Mouse (Mus musculus) gonadal fat pad, adult 2 months (tissue): ENCODE results near the gene Maff. TPM values are rescaled to one million over a fixed set of nuclear protein-coding genes. Genes with fewer than 3 reads are reported as not detected.

Source experiments
- DNase-seq: peaks from one replicate; pipeline ENCODE4 v3.0.0-alpha.2; 2012; ENCODE audit warnings: low read depth
- polyA plus RNA-seq: library from polyadenylated mRNA; depleted of rRNA; stranded (reverse); fragments of >200 nt; gene quantifications from 2 replicates; pipeline ENCODE4 v1.2.3, GENCODE M21; 2012; rRNA removed

Gene Maff
- polyA plus RNA-seq, 1 experiment, result 3.7 TPM

DNA sequence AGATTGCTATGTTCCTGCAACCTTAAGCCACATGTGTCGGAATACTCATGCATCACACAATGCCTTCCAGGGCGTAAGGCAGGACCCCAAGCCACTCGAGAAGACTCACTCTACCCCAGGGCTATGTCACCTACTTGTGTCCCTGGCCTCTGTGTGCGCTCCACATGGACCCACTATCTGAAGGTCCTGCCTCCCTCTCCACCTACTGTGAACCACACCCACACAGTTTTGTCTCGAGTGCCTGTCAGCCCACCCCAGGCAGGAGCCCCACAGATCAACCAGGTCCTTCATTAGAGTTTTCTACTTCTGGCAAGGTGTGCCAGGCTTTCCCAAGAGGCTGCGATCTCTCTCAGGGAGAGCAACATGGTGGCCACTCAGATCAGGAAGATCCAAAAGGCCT, 48.9 kb downstream of the Maff start:
- no peak for DNase-seq

- DNase-seq, result no peak
These were observed 50.3 kb downstream of the Maff start for GRCm38 (mm10) chr15:79396736-79397135.

GRCm38 (mm10) chr15:79399231-79400052, 53.0 kb downstream of the Maff start:
- no peak for DNase-seq

GRCm38 (mm10) chr15:79400134-79400974, 53.9 kb downstream of the Maff start:
- no peak for DNase-seq

DNA sequence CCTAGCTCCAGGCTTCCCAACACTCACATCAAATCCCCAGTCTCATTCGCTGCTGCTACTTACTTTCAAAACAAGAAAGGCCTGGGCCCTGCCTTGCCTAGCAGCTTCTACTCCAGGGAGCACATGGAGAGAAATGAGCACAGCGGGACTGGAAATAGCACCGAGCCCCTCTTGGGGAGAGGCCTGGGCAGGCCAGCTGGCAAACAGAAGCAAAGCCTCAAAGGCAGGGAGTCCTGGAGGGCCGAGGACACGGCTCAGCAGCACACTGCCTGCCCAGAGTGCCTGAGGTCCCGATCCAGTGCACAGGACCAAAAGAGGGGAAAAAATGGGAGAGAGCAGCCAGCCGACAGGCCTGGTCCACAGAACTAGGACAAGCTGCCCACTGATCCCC, 54.5 kb downstream of the Maff start:
- DNase-seq, result no peak

DNA sequence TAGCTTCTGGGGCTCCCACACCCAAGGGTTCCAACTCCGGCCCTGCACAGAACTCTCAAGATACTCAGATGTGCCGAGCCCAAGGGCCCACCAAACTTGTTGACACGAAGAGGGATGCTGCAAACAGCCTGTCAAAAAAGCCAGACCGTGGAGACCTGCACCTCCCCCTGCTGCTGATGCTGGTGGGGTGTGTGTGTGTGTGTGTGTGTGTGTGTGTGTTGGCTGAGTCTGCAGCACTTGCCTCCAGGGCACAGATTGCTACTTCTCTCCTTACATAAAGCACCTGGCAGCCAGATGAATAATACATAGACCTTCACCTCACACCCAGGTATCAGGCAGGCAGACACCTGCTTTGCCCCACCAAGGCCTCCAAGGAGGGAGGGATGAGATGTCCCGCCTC, 55.8 kb downstream of the Maff start:
- no peak for DNase-seq

DNA sequence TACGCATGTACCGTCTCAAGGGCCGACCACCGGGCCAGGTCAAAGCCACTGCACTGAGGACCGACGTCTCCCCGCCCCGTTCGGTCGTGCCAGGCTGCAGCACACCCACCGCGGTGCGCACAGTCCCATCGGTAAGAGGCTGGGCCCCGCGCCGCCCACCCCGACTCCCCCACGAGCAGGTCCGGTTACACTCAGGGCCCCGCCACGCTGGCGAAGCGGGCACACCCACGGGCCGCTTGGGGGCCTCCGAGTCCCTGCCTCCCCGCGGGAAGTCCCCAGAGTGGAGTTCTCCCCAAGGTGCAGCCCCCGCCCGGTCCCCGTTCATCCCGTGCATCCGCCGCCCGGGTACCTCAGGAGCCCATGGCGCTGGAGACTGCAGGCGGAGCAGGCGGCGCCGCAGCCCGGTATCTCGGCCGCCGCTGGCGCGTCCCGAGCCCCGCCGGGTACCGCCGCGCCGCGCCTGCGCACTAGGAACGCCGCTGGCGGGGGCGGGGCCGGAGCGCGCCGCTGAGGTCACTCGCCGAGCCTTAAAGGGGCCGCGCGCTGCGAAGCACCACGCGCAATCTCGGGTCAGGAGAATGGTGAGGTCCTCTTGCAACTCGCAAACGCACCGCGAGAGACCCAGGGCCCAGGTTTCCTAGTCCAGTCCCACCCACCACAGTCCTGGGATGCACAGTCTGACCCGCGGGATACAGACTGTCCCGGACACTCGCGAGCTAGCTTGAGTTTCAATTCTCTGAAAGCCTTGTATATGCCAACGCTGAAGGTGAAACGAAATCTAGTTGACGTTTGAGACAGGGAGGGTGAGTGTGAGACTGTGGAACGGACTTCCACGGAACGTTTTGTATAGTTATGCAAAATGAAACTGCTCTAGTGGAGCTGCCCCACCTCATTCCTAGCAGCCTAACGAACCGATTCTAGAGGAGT, 56.7 kb downstream of the Maff start, which contains the start of gene Tmem184b:
Gene Tmem184b (minus strand): TSS at position 734 of the 927 bp plus-strand sequence.
- DNase-seq, result no peak

DNA sequence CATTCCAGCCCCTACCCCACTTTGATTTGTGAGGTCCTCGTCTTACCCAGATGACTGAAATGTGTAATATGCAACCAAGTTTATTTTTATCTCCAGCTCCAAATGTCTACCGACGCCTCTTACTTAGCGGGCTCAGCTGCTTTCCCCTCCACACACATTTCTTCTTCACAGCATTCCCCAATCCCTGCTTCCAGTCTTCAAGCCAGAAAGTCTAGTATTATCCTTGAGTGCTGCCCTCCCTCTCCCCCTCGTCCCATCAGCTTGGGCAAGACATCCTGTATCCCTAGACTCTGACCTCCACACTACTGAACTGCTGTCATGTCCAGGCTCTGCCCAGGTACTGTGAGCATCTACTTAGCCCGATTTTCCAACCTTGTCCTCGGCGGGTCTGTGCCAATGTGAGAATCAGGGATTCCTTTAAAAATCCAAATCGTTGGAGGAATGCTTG, 57.4 kb downstream of the Maff start:
- DNase-seq, result no peak

DNA sequence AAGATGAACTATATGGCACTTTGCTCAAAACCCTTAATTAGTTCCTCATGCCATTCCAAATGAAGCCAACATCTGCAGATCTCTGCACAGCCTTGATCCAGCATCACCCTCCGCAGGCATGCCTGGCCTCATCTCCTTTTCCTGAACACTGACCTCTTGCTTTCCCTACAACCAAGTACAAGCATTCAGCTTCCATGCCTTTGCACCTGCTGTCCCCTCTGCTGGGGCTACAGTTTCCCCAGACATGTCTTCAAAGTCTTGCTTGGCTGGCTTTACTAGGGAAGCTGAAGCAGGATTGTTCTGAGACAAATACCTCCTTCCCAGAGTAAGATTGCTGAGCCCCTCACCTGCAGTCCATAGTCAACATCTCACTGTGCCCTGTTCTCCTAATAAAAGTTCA, 57.9 kb downstream of the Maff start:
- no peak for DNase-seq

DNA sequence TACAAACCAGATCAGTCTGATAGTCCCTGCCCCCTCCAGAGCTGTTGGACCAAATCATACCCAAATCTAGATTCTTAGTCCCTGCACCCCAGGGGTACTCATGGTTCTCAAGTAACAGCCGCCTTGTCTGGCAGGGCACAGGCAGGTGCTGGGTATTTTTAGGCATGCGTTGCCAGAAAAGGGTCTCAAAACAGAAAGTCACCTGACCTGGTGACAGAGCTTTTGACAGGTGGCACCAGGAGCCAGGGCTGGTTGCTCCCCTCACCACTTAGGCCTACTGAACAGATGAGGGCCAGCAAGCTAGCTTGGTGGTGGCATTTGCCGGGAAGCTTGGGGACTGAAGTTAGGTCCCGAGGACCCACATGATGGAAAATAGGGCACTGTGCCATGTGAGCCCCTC, 60.1 kb downstream of the Maff start:
- no peak for DNase-seq

Other genes with a start within 250 kb of the Maff start
- gene Micall1, start 237.7 kb upstream of the Maff start, polyA plus RNA-seq, result 25.2 and 28.3 TPM in 2 replicates
- gene Polr2f, start 205.6 kb upstream of the Maff start, polyA plus RNA-seq, result 41.4 and 56.3 TPM in 2 replicates
- 15.7 and 15.8 TPM in 2 replicates for gene 1700088E04Rik, start 205.4 kb upstream of the Maff start, polyA plus RNA-seq
- gene Sox10, start 181.4 kb upstream of the Maff start, polyA plus RNA-seq, result 0.85 and 1.5 TPM in 2 replicates
- 33.0 and 33.9 TPM in 2 replicates for gene Pick1, start 117.4 kb upstream of the Maff start, polyA plus RNA-seq
- 0.11 and 0.46 TPM in 2 replicates for gene Gm49486, start 117.2 kb upstream of the Maff start, polyA plus RNA-seq
- gene Slc16a8, start 91.9 kb upstream of the Maff start, polyA plus RNA-seq, result 0.06 and 0.26 TPM in 2 replicates
- gene Baiap2l2, start 61.1 kb upstream of the Maff start, polyA plus RNA-seq, result 1.3 and 1.9 TPM in 2 replicates
- 40.8 and 44.8 TPM in 2 replicates for gene Pla2g6, start 18.2 kb upstream of the Maff start, polyA plus RNA-seq
- 76.1 and 82.9 TPM in 2 replicates for gene Tmem184b, start 56.9 kb downstream of the Maff start, polyA plus RNA-seq
- gene Csnk1e, start 108.9 kb downstream of the Maff start, polyA plus RNA-seq, result 77.4 and 101 TPM in 2 replicates
- 0.06 TPM in 1 of 2 replicates, not detected in the other for gene Kcnj4, start 158.6 kb downstream of the Maff start, polyA plus RNA-seq
- gene Kdelr3, start 169.8 kb downstream of the Maff start, polyA plus RNA-seq, result 22.5 and 28.6 TPM in 2 replicates
- gene Ddx17, start 200.1 kb downstream of the Maff start, polyA plus RNA-seq, result 342 and 345 TPM in 2 replicates